Mouse (Mus musculus) megakaryocyte, embryonic 14.5 days (primary cell): Measurements from ENCODE around the gene Trabd2b. TPM values are rescaled to one million over a fixed set of nuclear protein-coding genes. Genes with fewer than 3 reads are reported as not detected.

ENCODE experiments used
- H3K27me3 ChIP-seq: replicated peaks from 2 replicates; pipeline ENCODE3; 2012; ENCODE audit warnings: inconsistent platforms
- H3K36me3 ChIP-seq: replicated peaks from 2 replicates; pipeline ENCODE3; 2012; ENCODE audit warnings: low read length, inconsistent platforms, mixed read lengths
- H3K4me1 ChIP-seq: 2 replicates; pipeline ENCODE4 v1.6.1; 2012; ENCODE audit warnings: inconsistent platforms
- H3K4me3 ChIP-seq: replicated peaks from 2 replicates; pipeline ENCODE3; 2012; ENCODE audit warnings: moderate library complexity, mild to moderate bottlenecking, inconsistent platforms
- H3K9me3 ChIP-seq: 2 replicates; pipeline ENCODE4 v1.6.1; 2012; ENCODE audit warnings: inconsistent platforms
- FLI1 ChIP-seq: IDR thresholded peaks from 2 replicates; pipeline ENCODE4 v1.6.1; 2012; ENCODE audit warnings: low read length, inconsistent platforms, mixed read lengths
- GATA1 ChIP-seq: IDR thresholded peaks from 3 replicates; pipeline ENCODE4 v1.6.1; 2012; ENCODE audit warnings: mixed read lengths, low read length, inconsistent platforms, borderline replicate concordance
- polyA plus RNA-seq: library from polyadenylated mRNA; stranded (reverse); fragments of >175 nt; gene quantifications from 2 replicates; pipeline ENCODE4 v1.2.3, GENCODE M21; 2012; ENCODE audit warnings: low replicate concordance; ENCODE audit not compliant: insufficient read depth

Trabd2b gene
- polyA plus RNA-seq, 1 experiment, result not detected

- H3K27me3 ChIP-seq, result no peaks in the 10 kb centered on the region
- no peaks in the 10 kb centered on the region for H3K9me3 ChIP-seq
- no peaks in the 10 kb centered on the region for H3K36me3 ChIP-seq
- H3K4me3 ChIP-seq, result no peak overlapping the region
- TF ChIP-seq FLI1 (no peak), GATA1 (no peak)
- H3K4me1 ChIP-seq, result no peaks in the 10 kb centered on the region
Observed at GRCm38 (mm10) chr4:114454495-114455186, 48.1 kb downstream of the Trabd2b start.

GRCm38 (mm10) chr4:114457111-114457510, 50.6 kb downstream of the Trabd2b start:
- TF ChIP-seq GATA1 (no peak), FLI1 (no peak)
- H3K36me3 ChIP-seq, result no peaks in the 10 kb centered on the region
- no peaks in the 10 kb centered on the region for H3K4me1 ChIP-seq
- H3K9me3 ChIP-seq, result no peaks in the 10 kb centered on the region
- H3K4me3 ChIP-seq, result no peak overlapping the region
- H3K27me3 ChIP-seq, result no peaks in the 10 kb centered on the region

- no peaks in the 10 kb centered on the region for H3K9me3 ChIP-seq
- no peaks in the 10 kb centered on the region for H3K27me3 ChIP-seq
- no peak overlapping the region for H3K4me3 ChIP-seq
- no peaks in the 10 kb centered on the region for H3K36me3 ChIP-seq
- TF ChIP-seq GATA1 (no peak), FLI1 (no peak)
- H3K4me1 ChIP-seq, result no peaks in the 10 kb centered on the region
Observed at GRCm38 (mm10) chr4:114459591-114459990, 53.1 kb downstream of the Trabd2b start.

GRCm38 (mm10) chr4:114460401-114460800, 53.9 kb downstream of the Trabd2b start:
- H3K9me3 ChIP-seq, result no peaks in the 10 kb centered on the region
- H3K27me3 ChIP-seq, result no peaks in the 10 kb centered on the region
- no peak for TF ChIP-seq FLI1
- TF ChIP-seq GATA1, result no peak
- H3K4me3 ChIP-seq, result no peak overlapping the region
- H3K4me1 ChIP-seq, result no peaks in the 10 kb centered on the region
- no peaks in the 10 kb centered on the region for H3K36me3 ChIP-seq

- H3K4me3 ChIP-seq, result no peak overlapping the region
- H3K36me3 ChIP-seq, result no peaks in the 10 kb centered on the region
- TF ChIP-seq FLI1 (no peak), GATA1 (no peak)
- H3K27me3 ChIP-seq, result no peaks in the 10 kb centered on the region
- no peaks in the 10 kb centered on the region for H3K9me3 ChIP-seq
- no peaks in the 10 kb centered on the region for H3K4me1 ChIP-seq
Observed at GRCm38 (mm10) chr4:114461093-114461492, 54.6 kb downstream of the Trabd2b start.

GRCm38 (mm10) chr4:114465641-114466040, 59.1 kb downstream of the Trabd2b start:
- Histone ChIP-seq H3K9me3 (no peaks in the 10 kb centered on the region), H3K4me3 (no peak overlapping the region), H3K4me1 (no peaks in the 10 kb centered on the region), H3K36me3 (no peaks in the 10 kb centered on the region), H3K27me3 (peaks cover 6% of the 10 kb centered on the region)
- TF ChIP-seq FLI1, result no peak
- TF ChIP-seq GATA1, result no peak

- H3K27me3 ChIP-seq, result peaks cover 7% of the 10 kb centered on the region
- H3K4me3 ChIP-seq, result no peak overlapping the region
- H3K9me3 ChIP-seq, result no peaks in the 10 kb centered on the region
- H3K4me1 ChIP-seq, result no peaks in the 10 kb centered on the region
- no peaks in the 10 kb centered on the region for H3K36me3 ChIP-seq
- TF ChIP-seq FLI1, result no peak
- TF ChIP-seq GATA1, result no peak
Observed at GRCm38 (mm10) chr4:114467371-114468094, 61.0 kb downstream of the Trabd2b start.

GRCm38 (mm10) chr4:114468095-114468429, 61.5 kb downstream of the Trabd2b start:
- no peaks in the 10 kb centered on the region for H3K36me3 ChIP-seq
- no peaks in the 10 kb centered on the region for H3K9me3 ChIP-seq
- H3K4me3 ChIP-seq, result no peak overlapping the region
- no peaks in the 10 kb centered on the region for H3K4me1 ChIP-seq
- H3K27me3 ChIP-seq, result peaks cover 7% of the 10 kb centered on the region
- TF ChIP-seq FLI1 (no peak), GATA1 (no peak)

- peaks cover 9% of the 10 kb centered on the region for H3K27me3 ChIP-seq
- no peaks in the 10 kb centered on the region for H3K4me1 ChIP-seq
Observed at GRCm38 (mm10) chr4:114469881-114470280, 63.4 kb downstream of the Trabd2b start.

GRCm38 (mm10) chr4:114472143-114472542, 65.6 kb downstream of the Trabd2b start:
- Histone ChIP-seq H3K36me3 (no peaks in the 10 kb centered on the region), H3K4me1 (no peaks in the 10 kb centered on the region), H3K9me3 (no peaks in the 10 kb centered on the region), H3K4me3 (no peak overlapping the region), H3K27me3 (peaks cover 9% of the 10 kb centered on the region)
- no peak for TF ChIP-seq GATA1
- no peak for TF ChIP-seq FLI1

More at GRCm38 (mm10) chr4:114469881-114470280, 63.4 kb downstream of the Trabd2b start:
- Histone ChIP-seq H3K4me3 (no peak overlapping the region), H3K9me3 (no peaks in the 10 kb centered on the region), H3K36me3 (no peaks in the 10 kb centered on the region)
- no peak for TF ChIP-seq FLI1
- TF ChIP-seq GATA1, result no peak
